Mouse (Mus musculus): ENCODE measurements around the gene Sh3yl1. TPM values are rescaled to one million over a fixed set of nuclear protein-coding genes. Genes with fewer than 3 reads are reported as not detected.

Gene Sh3yl1
- polyA plus RNA-seq (2014; fragmentation: Nextera tagmentation; extraction: Ambion mirVana) = 52.1 and 53.8 TPM in 2 replicates

GRCm38 (mm10) chr12:30911261-30912047 lies at the start of gene Sh3yl1, which contains the start of gene Acp1:
Gene Sh3yl1 (plus strand): TSS chr12:30911668.
Gene Acp1 (minus strand): TSS chr12:30911589.
- ATAC-seq (ENCODE audit: low read depth) = peak; percentile 98
- Histone ChIP-seq H3K27me3 (ENCODE audit: control insufficient read depth, insufficient read depth, low read length) (no peaks in the 10 kb centered on the region), H3K36me3 (ENCODE audit: control insufficient read depth, insufficient read depth, low read length) (no peaks in the 10 kb centered on the region), H3K4me2 (ENCODE audit: low read depth, low read length) (peak within 1 kb of the TSS; percentile 94), H3K4me1 (ENCODE audit: control insufficient read depth, insufficient read depth, low read length) (peaks cover 13% of the 10 kb centered on the region), H3K27ac (ENCODE audit: low read depth, low read length) (peak within 1 kb of the TSS; percentile 44; the same call in 1 of the 2 replicates), H3K4me3 (ENCODE audit: low read depth, low read length) (peak within 1 kb of the TSS; percentile 45), H3K9me3 (ENCODE audit: control insufficient read depth, low read length) (no peaks in the 10 kb centered on the region), H3K9ac (replicated peaks; ENCODE audit: low read depth, low read length) (peak within 1 kb of the TSS; percentile 58)
- under 1% methylated on average over 52 of the region's 52 CpGs for WGBS

DNA sequence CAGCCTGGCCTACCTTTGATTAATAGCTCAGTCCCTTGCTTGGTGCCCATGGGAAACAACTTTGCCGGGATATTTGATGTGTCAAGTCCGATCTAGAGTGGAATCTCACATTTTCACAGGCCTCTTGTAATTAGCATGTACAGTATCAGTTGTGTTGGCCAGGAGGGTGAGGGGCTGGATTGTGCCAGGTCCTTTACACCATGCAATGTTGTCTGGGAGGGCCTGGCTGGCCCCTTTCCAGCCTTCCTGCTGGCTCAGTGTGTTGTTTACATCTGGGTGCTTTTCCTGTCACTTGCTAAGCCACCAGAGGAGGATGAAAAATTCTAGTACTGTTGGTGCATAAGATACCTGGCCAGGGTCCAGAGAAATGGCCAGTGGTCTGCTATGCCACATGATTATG lies 47.1 kb upstream of the Sh3yl1 start:
- no peak overlapping the region for H3K4me3 ChIP-seq (ENCODE audit: low read depth, low read length)
- no peak; the same call in 1 of the 2 replicates for ATAC-seq (ENCODE audit: low read depth)
- no peaks in the 10 kb centered on the region for H3K9me3 ChIP-seq (ENCODE audit: control insufficient read depth, low read length)
- H3K27ac ChIP-seq (ENCODE audit: low read depth, low read length) = no peak overlapping the region
- H3K9ac ChIP-seq (replicated peaks; ENCODE audit: low read depth, low read length) = no peak overlapping the region
- no peaks in the 10 kb centered on the region for H3K4me1 ChIP-seq (ENCODE audit: control insufficient read depth, insufficient read depth, low read length)
- H3K4me2 ChIP-seq (ENCODE audit: low read depth, low read length) = no peak overlapping the region
- WGBS = 71% methylated on average over 2 of the region's 2 CpGs
- no peaks in the 10 kb centered on the region for H3K27me3 ChIP-seq (ENCODE audit: control insufficient read depth, insufficient read depth, low read length)
- no peaks in the 10 kb centered on the region for H3K36me3 ChIP-seq (ENCODE audit: control insufficient read depth, insufficient read depth, low read length)

DNA sequence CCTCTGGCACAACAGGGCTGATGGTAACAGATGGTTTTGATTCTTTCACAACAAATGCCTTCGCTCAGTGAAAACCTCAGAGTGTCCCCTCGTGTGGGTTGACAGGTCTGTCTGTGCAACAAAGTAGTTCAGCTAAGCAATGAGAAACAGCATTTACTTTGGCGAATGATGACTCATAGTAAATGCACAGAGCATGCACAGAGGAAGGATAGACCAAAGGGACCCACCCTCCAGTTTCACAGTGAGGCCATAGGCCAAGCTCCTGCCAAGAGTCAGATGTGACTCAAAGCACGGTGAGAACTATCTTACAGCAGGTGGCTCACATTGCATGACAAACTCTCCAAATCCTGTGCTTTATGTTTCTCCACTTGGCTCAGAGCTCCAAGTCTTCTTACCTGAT lies 45.7 kb upstream of the Sh3yl1 start:
- no peak overlapping the region for H3K9ac ChIP-seq (replicated peaks; ENCODE audit: low read depth, low read length)
- ATAC-seq (ENCODE audit: low read depth) = no peak

GRCm38 (mm10) chr12:30879447-30879846 lies 32.0 kb upstream of the Sh3yl1 start:
- Histone ChIP-seq H3K4me1 (ENCODE audit: control insufficient read depth, insufficient read depth, low read length) (peaks cover 5% of the 10 kb centered on the region; the same call in 1 of the 2 replicates), H3K27ac (ENCODE audit: low read depth, low read length) (no peak overlapping the region), H3K9ac (replicated peaks; ENCODE audit: low read depth, low read length) (no peak overlapping the region), H3K4me3 (ENCODE audit: low read depth, low read length) (no peak overlapping the region), H3K9me3 (ENCODE audit: control insufficient read depth, low read length) (no peaks in the 10 kb centered on the region), H3K27me3 (ENCODE audit: control insufficient read depth, insufficient read depth, low read length) (peaks cover 14% of the 10 kb centered on the region), H3K36me3 (ENCODE audit: control insufficient read depth, insufficient read depth, low read length) (no peaks in the 10 kb centered on the region), H3K4me2 (ENCODE audit: low read depth, low read length) (no peak overlapping the region)
- WGBS = 75% methylated on average over 6 of the region's 6 CpGs
- no peak for ATAC-seq (ENCODE audit: low read depth)

More for the DNA sequence above, 45.7 kb upstream of the Sh3yl1 start:
- H3K4me3 ChIP-seq (ENCODE audit: low read depth, low read length) = no peak overlapping the region
- H3K36me3 ChIP-seq (ENCODE audit: control insufficient read depth, insufficient read depth, low read length) = no peaks in the 10 kb centered on the region
- H3K4me1 ChIP-seq (ENCODE audit: control insufficient read depth, insufficient read depth, low read length) = no peaks in the 10 kb centered on the region
- no peak overlapping the region for H3K27ac ChIP-seq (ENCODE audit: low read depth, low read length)
- no peak overlapping the region for H3K4me2 ChIP-seq (ENCODE audit: low read depth, low read length)
- WGBS = 86% methylated on average over 4 of the region's 4 CpGs
- no peaks in the 10 kb centered on the region for H3K27me3 ChIP-seq (ENCODE audit: control insufficient read depth, insufficient read depth, low read length)
- no peaks in the 10 kb centered on the region for H3K9me3 ChIP-seq (ENCODE audit: control insufficient read depth, low read length)

- peaks cover 23% of the 10 kb centered on the region for H3K27me3 ChIP-seq (ENCODE audit: control insufficient read depth, insufficient read depth, low read length)
- peak overlapping the region; percentile 48 for H3K9ac ChIP-seq (replicated peaks; ENCODE audit: low read depth, low read length)
- ATAC-seq (ENCODE audit: low read depth) = no peak
Measured at GRCm38 (mm10) chr12:30883592-30883985, 27.9 kb upstream of the Sh3yl1 start.

DNA sequence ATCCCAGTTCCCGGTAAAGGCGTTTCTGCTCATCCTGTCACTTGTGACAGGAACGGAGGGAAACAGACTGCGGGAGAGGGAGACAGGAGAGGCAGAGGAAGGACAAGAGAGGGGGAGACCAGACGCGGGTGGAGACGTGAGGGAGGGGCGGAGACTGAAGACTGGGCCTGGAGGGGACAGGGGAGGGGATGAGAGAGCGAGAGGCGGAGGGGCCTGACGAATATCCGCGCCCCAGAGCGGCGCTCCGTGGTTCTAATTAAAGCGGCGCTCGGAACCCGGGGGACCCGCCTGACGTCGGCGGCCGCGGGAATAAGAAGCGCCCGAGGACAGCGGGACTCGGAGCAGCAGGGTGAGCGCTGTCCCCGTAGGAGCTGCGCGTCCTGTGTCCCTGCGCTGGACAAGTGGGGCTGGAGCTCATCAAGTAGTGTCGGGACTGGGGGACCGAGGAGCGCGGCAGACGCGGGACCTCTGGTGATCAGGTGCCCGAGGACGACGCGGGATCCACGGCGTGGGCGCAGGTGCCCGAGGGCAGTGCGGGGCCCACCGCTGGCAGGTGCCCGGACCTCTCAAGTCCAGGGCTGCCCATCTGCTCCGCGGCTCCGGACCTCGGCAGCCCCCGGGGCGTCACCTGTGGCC lies 27.4 kb upstream of the Sh3yl1 start, which contains the start of gene Alkal2:
Alkal2 (plus strand) TSS at position 337 of the 636 bp plus-strand sequence.
- Histone ChIP-seq H3K4me2 (ENCODE audit: low read depth, low read length) (peak within 1 kb of the TSS; percentile 100), H3K4me3 (ENCODE audit: low read depth, low read length) (peak within 1 kb of the TSS; percentile 54), H3K36me3 (ENCODE audit: control insufficient read depth, insufficient read depth, low read length) (no peaks in the 10 kb centered on the region), H3K9me3 (ENCODE audit: control insufficient read depth, low read length) (no peaks in the 10 kb centered on the region), H3K9ac (replicated peaks; ENCODE audit: low read depth, low read length) (peak within 1 kb of the TSS; percentile 48), H3K27me3 (ENCODE audit: control insufficient read depth, insufficient read depth, low read length) (peaks cover 23% of the 10 kb centered on the region), H3K27ac (ENCODE audit: low read depth, low read length) (no peak within 1 kb of the TSS), H3K4me1 (ENCODE audit: control insufficient read depth, insufficient read depth, low read length) (peaks cover 9% of the 10 kb centered on the region; the same call in 1 of the 2 replicates)
- ATAC-seq (ENCODE audit: low read depth) = peak; percentile 76
- WGBS = under 1% methylated on average over 57 of the region's 58 CpGs

More at GRCm38 (mm10) chr12:30883592-30883985, 27.9 kb upstream of the Sh3yl1 start:
- Histone ChIP-seq H3K4me2 (ENCODE audit: low read depth, low read length) (peak overlapping the region; percentile 100), H3K9me3 (ENCODE audit: control insufficient read depth, low read length) (no peaks in the 10 kb centered on the region), H3K27ac (ENCODE audit: low read depth, low read length) (no peak overlapping the region), H3K36me3 (ENCODE audit: control insufficient read depth, insufficient read depth, low read length) (no peaks in the 10 kb centered on the region), H3K4me3 (ENCODE audit: low read depth, low read length) (peak overlapping the region; percentile 54), H3K4me1 (ENCODE audit: control insufficient read depth, insufficient read depth, low read length) (peaks cover 9% of the 10 kb centered on the region; the same call in 1 of the 2 replicates)
- WGBS = 22% methylated on average over 4 of the region's 4 CpGs

DNA sequence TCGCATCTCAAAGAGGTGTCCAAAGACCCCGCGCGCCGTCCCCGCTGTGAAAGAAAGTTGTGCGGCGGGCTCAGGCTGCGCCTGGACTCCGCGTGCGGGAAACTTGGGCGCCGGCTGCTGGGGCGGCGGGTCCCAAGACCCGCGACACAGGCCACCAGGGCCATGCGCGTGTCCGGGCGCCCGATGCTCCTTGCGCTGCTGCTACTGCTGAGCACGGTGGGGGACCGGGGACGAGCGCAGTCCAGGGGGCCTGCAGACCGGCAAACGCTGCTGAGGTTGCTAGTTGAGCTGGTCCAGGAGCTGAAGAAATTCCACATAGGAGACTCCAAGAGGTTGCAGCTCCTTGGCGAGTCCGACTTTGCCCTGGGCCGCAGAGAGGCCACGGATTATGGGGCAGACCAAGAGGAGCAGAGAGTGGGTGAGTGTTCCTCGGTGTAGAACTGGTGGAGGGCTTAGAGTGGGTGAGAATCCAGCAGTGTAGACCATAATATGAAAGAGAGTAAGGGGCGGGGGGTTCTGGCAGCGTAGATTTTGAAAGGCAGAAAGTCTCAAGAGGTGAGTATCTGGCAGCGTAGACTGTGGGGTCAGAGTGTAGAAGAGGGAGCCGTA lies 26.7 kb upstream of the Sh3yl1 start:
- ATAC-seq (ENCODE audit: low read depth) = peak; percentile 64
- H3K4me2 ChIP-seq (ENCODE audit: low read depth, low read length) = peak overlapping the region; percentile 100
- WGBS = 8% methylated on average over 39 of the region's 39 CpGs
- peak overlapping the region; percentile 54 for H3K4me3 ChIP-seq (ENCODE audit: low read depth, low read length)
- H3K9ac ChIP-seq (replicated peaks; ENCODE audit: low read depth, low read length) = peak overlapping the region; percentile 48
- no peaks in the 10 kb centered on the region for H3K9me3 ChIP-seq (ENCODE audit: control insufficient read depth, low read length)
- no peak overlapping the region for H3K27ac ChIP-seq (ENCODE audit: low read depth, low read length)
- no peaks in the 10 kb centered on the region for H3K36me3 ChIP-seq (ENCODE audit: control insufficient read depth, insufficient read depth, low read length)
- H3K27me3 ChIP-seq (ENCODE audit: control insufficient read depth, insufficient read depth, low read length) = peaks cover 23% of the 10 kb centered on the region
- peaks cover 9% of the 10 kb centered on the region; the same call in 1 of the 2 replicates for H3K4me1 ChIP-seq (ENCODE audit: control insufficient read depth, insufficient read depth, low read length)

DNA sequence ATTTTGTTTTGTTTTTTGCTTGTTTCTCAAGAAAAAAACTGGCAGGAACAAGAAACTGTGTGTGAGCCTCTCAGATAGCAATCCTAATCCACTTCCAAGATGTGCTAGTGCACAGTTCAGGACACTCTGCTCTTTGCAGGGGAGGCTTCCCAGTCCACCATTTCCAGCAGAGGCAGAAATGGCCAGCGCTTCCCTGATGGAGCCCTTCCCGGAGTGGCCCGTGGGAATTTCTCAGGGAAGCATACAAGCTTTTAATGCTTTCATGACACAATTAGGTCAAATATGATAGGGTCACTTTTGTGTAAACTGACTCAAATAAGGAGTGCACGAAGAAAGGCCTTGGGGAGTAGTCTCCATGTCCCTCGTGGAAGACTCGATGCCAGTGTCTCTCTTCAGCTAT lies 25.6 kb upstream of the Sh3yl1 start:
- no peak for ATAC-seq (ENCODE audit: low read depth)
- H3K27ac ChIP-seq (ENCODE audit: low read depth, low read length) = no peak overlapping the region
- no peak overlapping the region for H3K4me2 ChIP-seq (ENCODE audit: low read depth, low read length)
- no peaks in the 10 kb centered on the region for H3K9me3 ChIP-seq (ENCODE audit: control insufficient read depth, low read length)
- peaks cover 9% of the 10 kb centered on the region; the same call in 1 of the 2 replicates for H3K4me1 ChIP-seq (ENCODE audit: control insufficient read depth, insufficient read depth, low read length)
- 78% methylated on average over 6 of the region's 6 CpGs for WGBS
- H3K9ac ChIP-seq (replicated peaks; ENCODE audit: low read depth, low read length) = no peak overlapping the region
- no peaks in the 10 kb centered on the region for H3K36me3 ChIP-seq (ENCODE audit: control insufficient read depth, insufficient read depth, low read length)
- H3K4me3 ChIP-seq (ENCODE audit: low read depth, low read length) = no peak overlapping the region
- peaks cover 23% of the 10 kb centered on the region for H3K27me3 ChIP-seq (ENCODE audit: control insufficient read depth, insufficient read depth, low read length)

Data from neural tube, embryonic 14.5 days (tissue).